Mouse (Mus musculus) spleen, adult 12 weeks (tissue): ENCODE results near the gene Esp31.

Experiments
- DNase-seq: peaks from one replicate; pipeline ENCODE4 v3.0.0; 2022; ENCODE audit warnings: low spot score

Gene Esp31

DNA sequence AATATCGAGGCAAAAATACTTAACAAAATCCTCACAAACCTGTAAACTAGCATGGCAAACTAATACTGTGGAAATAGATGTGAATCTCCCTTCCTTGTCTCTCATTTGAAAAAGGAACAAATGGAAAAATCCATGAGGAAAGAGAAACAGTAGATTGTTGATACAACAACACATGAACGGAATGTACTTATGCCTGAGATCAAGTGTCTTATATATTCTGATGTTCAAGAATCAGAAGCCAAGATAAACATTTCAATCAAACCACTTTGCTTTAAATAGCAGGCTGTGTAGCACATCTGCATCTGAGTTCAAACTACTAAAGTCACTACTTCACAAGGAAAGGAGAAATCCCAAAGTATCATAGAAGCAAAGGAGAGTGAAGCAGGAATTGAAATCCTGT is at the start of gene Esp31:
Gene Esp31 (plus strand): TSS at position 301 of the 400 bp plus-strand sequence.
- DNase-seq = no peak
